Mouse (Mus musculus) layer of hippocampus, adult 2 months (tissue): ENCODE data around the gene Osbpl6. TPM values are rescaled to one million over a fixed set of nuclear protein-coding genes. Genes with fewer than 3 reads are reported as not detected.
A peak's percentile ranks its signal among the peaks of the same experiment; 100 is the strongest.

Source experiments
- DNase-seq, 2 experiments: peaks; one replicate each; pipeline ENCODE4 v3.0.0; 2022; ENCODE audit warnings: low spot score in 2 of 2
- H3K27ac ChIP-seq: fragments of 200-600 bp; 2 replicates; pipeline ENCODE4 v1.8.1; 2022
- H3K4me3 ChIP-seq: fragments of 200-600 bp; 2 replicates; pipeline ENCODE4 v1.8.1; 2022; ENCODE audit warnings: mild to moderate bottlenecking
- CTCF ChIP-seq: fragments of 200-600 bp; conservative IDR thresholded peaks from 2 replicates; pipeline ENCODE4 v1.8.1; 2022; ENCODE audit warnings: antibody characterized with exemption, mild to moderate bottlenecking, moderate library complexity
- long read RNA-seq, 2 experiments: library from polyadenylated mRNA; stranded (forward); transcript quantifications; one replicate each; pipeline ENCODE4 v2.0.0; 2021; ENCODE audit warnings: borderline mapping rate in 2 of 2
- total RNA-seq, 2 experiments: library from RNA; stranded (reverse); gene quantifications; 2 replicates each; pipeline ENCODE4 v1.2.3; 2021

The Osbpl6 gene
- 10 to 100 TPM; 59.0 to 63.3 TPM for total RNA-seq
- long read RNA-seq, experiment 1, full-length matches to known transcripts, result 3 of 9 reads
- long read RNA-seq, experiment 1, partial matches to known transcripts, result 2 of 9 reads
- long read RNA-seq, experiment 1, other reads (novel, unspliced or antisense), result 4 of 9 reads
- long read RNA-seq, experiment 2, full-length matches to known transcripts, result 9 of 19 reads
- long read RNA-seq, experiment 2, partial matches to known transcripts, result 4 of 19 reads
- long read RNA-seq, experiment 2, other reads (novel, unspliced or antisense), result 6 of 19 reads

- TF ChIP-seq CTCF, result peak; percentile 36
- H3K4me3 ChIP-seq, result peak within 1 kb of the TSS; percentile 99
- peak; percentile 61 to 74 for DNase-seq
- peak within 1 kb of the TSS; percentile 93 for H3K27ac ChIP-seq
Measured at GRCm38 (mm10) chr2:76406151-76406936, at the start of gene Osbpl6. Osbpl6 (plus strand) TSS chr2:76406508.

GRCm38 (mm10) chr2:76360226-76360625, 46.1 kb upstream of the Osbpl6 start, which contains the start of gene Cyct:
Cyct (minus strand) TSS chr2:76360450.
- Histone ChIP-seq H3K4me3 (no peak within 1 kb of the TSS), H3K27ac (no peak within 1 kb of the TSS)
- no peak for DNase-seq
- TF ChIP-seq CTCF, result no peak

- no peak overlapping the region for H3K4me3 ChIP-seq
- DNase-seq, result peak in 1 of 2 experiments; percentile 53
- TF ChIP-seq CTCF, result peak; percentile 76
- no peak overlapping the region for H3K27ac ChIP-seq
Measured at GRCm38 (mm10) chr2:76362111-76362510, 44.2 kb upstream of the Osbpl6 start.

- H3K4me3 ChIP-seq, result no peak overlapping the region
- TF ChIP-seq CTCF, result no peak
- H3K27ac ChIP-seq, result no peak overlapping the region
- no peak for DNase-seq
Measured at GRCm38 (mm10) chr2:76365811-76366210, 40.5 kb upstream of the Osbpl6 start.

GRCm38 (mm10) chr2:76367188-76367922, 39.0 kb upstream of the Osbpl6 start:
- TF ChIP-seq CTCF, result peak; percentile 93; the same call in 1 of the 2 replicates
- DNase-seq, result peak; percentile 71 to 90
- H3K4me3 ChIP-seq, result no peak overlapping the region
- no peak overlapping the region for H3K27ac ChIP-seq

GRCm38 (mm10) chr2:76368861-76369660, 37.2 kb upstream of the Osbpl6 start:
- DNase-seq, result no peak
- H3K27ac ChIP-seq, result no peak overlapping the region
- no peak overlapping the region for H3K4me3 ChIP-seq
- no peak for TF ChIP-seq CTCF

- Histone ChIP-seq H3K4me3 (peak within 1 kb of the TSS; percentile 92), H3K27ac (peak within 1 kb of the TSS; percentile 83)
- DNase-seq, result peak; percentile 87 to 89
- peak; percentile 93 for TF ChIP-seq CTCF
Measured at GRCm38 (mm10) chr2:76369821-76370655, 36.3 kb upstream of the Osbpl6 start, which contains the start of gene Rbm45. Rbm45 (plus strand) TSS chr2:76369984.

GRCm38 (mm10) chr2:76370656-76370922, 35.7 kb upstream of the Osbpl6 start:
- H3K27ac ChIP-seq, result peak overlapping the region; percentile 83; the same call in 1 of the 2 replicates
- TF ChIP-seq CTCF, result no peak
- peak overlapping the region; percentile 92 for H3K4me3 ChIP-seq
- no peak for DNase-seq

- H3K4me3 ChIP-seq, result no peak overlapping the region
- H3K27ac ChIP-seq, result no peak overlapping the region
- DNase-seq, result no peak
- TF ChIP-seq CTCF, result no peak
Measured at GRCm38 (mm10) chr2:76372244-76372643, 34.1 kb upstream of the Osbpl6 start.

GRCm38 (mm10) chr2:76374544-76375206, 31.6 kb upstream of the Osbpl6 start:
- TF ChIP-seq CTCF, result no peak
- Histone ChIP-seq H3K27ac (no peak overlapping the region), H3K4me3 (no peak overlapping the region)
- no peak for DNase-seq

- no peak for TF ChIP-seq CTCF
- Histone ChIP-seq H3K4me3 (no peak overlapping the region), H3K27ac (no peak overlapping the region)
- DNase-seq, result no peak
Measured at GRCm38 (mm10) chr2:76378646-76379045, 27.7 kb upstream of the Osbpl6 start.
